Mouse (Mus musculus) limb, embryonic 12.5 days (tissue): ENCODE measurements around the gene Acbd4. TPM values are rescaled to one million over a fixed set of nuclear protein-coding genes. Genes with fewer than 3 reads are reported as not detected.

Source experiments
- ATAC-seq: fragments of 200-750 bp; cut with Nextera tagmentation; 2 replicates; pipeline ENCODE4 v1.8.0; 2017; ENCODE audit warnings: low read depth, moderate TSS enrichment; ENCODE audit not compliant: insufficient number of reproducible peaks, insufficient read depth, low FRiP score, low TSS enrichment
- H3K27ac ChIP-seq: fragments of 300-500 bp; sonication (generic); 2 replicates; pipeline ENCODE4 v1.5.1; 2016; ENCODE audit warnings: mild to moderate bottlenecking, moderate library complexity
- H3K27me3 ChIP-seq: fragments of 300-500 bp; sonication (generic); 2 replicates; pipeline ENCODE4 v1.6.1; 2016; ENCODE audit warnings: mild to moderate bottlenecking, moderate library complexity
- H3K36me3 ChIP-seq: fragments of 300-500 bp; sonication (generic); 2 replicates; pipeline ENCODE4 v1.6.1; 2016; ENCODE audit warnings: mild to moderate bottlenecking, moderate library complexity
- H3K4me1 ChIP-seq: fragments of 300-500 bp; sonication (generic); replicated peaks from 2 replicates; pipeline ENCODE4 v1.6.1; 2016
- H3K4me2 ChIP-seq: fragments of 300-500 bp; sonication (generic); 2 replicates; pipeline ENCODE4 v1.6.1; 2016; ENCODE audit warnings: mild to moderate bottlenecking, moderate library complexity
- H3K4me3 ChIP-seq: fragments of 300-500 bp; sonication (generic); replicated peaks from 2 replicates; pipeline ENCODE4 v1.5.1; 2016; ENCODE audit warnings: mild to moderate bottlenecking
- H3K9ac ChIP-seq: fragments of 300-500 bp; sonication (generic); replicated peaks from 2 replicates; pipeline ENCODE4 v1.6.1; 2016; ENCODE audit warnings: mild to moderate bottlenecking, moderate library complexity
- H3K9me3 ChIP-seq: fragments of 300-500 bp; sonication (generic); 2 replicates; pipeline ENCODE4 v1.6.1; 2016; ENCODE audit warnings: mild to moderate bottlenecking, moderate library complexity
- WGBS: fragments of 180-500 bp; shearing (Covaris S2); methylation state at CpG from one replicate; pipeline ENCODE4 v1.1.7; 2016; 5-methylcytosine and 5-hydroxymethylcytosine counted together
- polyA plus RNA-seq: library from polyadenylated mRNA; unstranded; fragments of >200 nt; fragmentation: Nextera tagmentation; extraction: Ambion mirVana; gene quantifications from 2 replicates; pipeline ENCODE4 v1.2.1, GENCODE M21; 2016

Acbd4 gene
- polyA plus RNA-seq, 1 experiment from 2014 or later: 8.1 TPM

DNA sequence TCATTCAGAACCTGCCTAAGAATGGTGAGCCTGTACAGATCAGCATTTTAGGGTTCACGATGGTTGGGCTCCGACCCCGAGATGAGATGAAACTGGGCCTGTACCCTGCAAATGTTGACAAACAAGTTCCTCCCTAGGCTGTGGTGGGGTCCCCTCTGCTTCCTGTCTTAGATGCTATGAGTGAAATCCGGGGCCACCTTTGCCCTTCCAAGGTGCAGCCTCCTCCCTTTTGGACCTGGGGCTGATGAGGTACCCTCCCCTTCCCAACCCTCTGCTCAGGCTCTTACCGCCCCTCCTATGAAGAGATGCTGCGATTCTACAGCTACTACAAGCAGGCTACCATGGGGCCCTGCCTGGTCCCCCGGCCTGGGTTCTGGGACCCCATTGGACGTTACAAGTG is 2.1 kb downstream of the Acbd4 start:
- Histone ChIP-seq H3K27ac (no peak overlapping the region), H3K4me3 (peak overlapping the region; percentile 63), H3K4me2 (peak overlapping the region; percentile 85), H3K9me3 (no peaks in the 10 kb centered on the region), H3K4me1 (peaks cover 18% of the 10 kb centered on the region), H3K36me3 (no peaks in the 10 kb centered on the region), H3K9ac (no peak overlapping the region), H3K27me3 (peaks cover 62% of the 10 kb centered on the region)
- ATAC-seq: no peak
- WGBS: 53% methylated on average over 8 of the region's 8 CpGs

DNA sequence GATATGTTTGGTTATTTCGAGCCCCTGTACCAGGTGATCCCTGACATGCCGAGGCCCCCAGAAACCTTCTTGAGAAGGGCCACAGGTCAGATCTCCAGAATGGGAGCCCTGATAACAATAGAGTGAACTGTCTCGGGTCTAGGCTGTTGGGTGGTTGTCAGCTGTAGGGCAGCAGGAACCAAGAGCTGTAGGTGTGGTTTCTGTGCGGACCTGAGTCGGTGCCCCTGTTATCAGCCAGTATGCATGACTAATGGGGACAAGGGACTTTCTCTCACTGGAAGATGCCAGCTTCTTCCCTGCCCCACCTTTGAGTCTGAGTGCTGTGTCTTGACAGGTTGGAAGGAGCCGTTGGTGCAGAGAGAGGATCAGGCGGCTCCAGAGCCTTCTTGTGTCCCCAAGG is 3.0 kb downstream of the Acbd4 start:
- Histone ChIP-seq H3K9ac (no peak overlapping the region), H3K36me3 (no peaks in the 10 kb centered on the region), H3K27me3 (peaks cover 54% of the 10 kb centered on the region), H3K4me1 (peaks cover 11% of the 10 kb centered on the region), H3K9me3 (no peaks in the 10 kb centered on the region), H3K4me3 (no peak overlapping the region), H3K27ac (no peak overlapping the region), H3K4me2 (no peak overlapping the region)
- 79% methylated on average over 7 of the region's 7 CpGs for WGBS
- ATAC-seq: no peak

- H3K4me1 ChIP-seq: peaks cover 11% of the 10 kb centered on the region
- H3K9me3 ChIP-seq: no peaks in the 10 kb centered on the region
- H3K27ac ChIP-seq: no peak overlapping the region
- no peak overlapping the region for H3K4me2 ChIP-seq
- no peak overlapping the region for H3K9ac ChIP-seq
- H3K36me3 ChIP-seq: no peaks in the 10 kb centered on the region
- H3K4me3 ChIP-seq: no peak overlapping the region
- peaks cover 46% of the 10 kb centered on the region for H3K27me3 ChIP-seq
- no peak for ATAC-seq
- WGBS: 54% methylated on average over 13 of the region's 14 CpGs
Measured at GRCm38 (mm10) chr11:103105180-103105725, 3.8 kb downstream of the Acbd4 start.

GRCm38 (mm10) chr11:103105810-103106209 is 4.3 kb downstream of the Acbd4 start:
- no peak for ATAC-seq
- peaks cover 41% of the 10 kb centered on the region for H3K27me3 ChIP-seq
- no peak overlapping the region for H3K9ac ChIP-seq
- no peaks in the 10 kb centered on the region for H3K9me3 ChIP-seq
- H3K4me2 ChIP-seq: no peak overlapping the region
- no peak overlapping the region for H3K27ac ChIP-seq
- H3K36me3 ChIP-seq: no peaks in the 10 kb centered on the region
- peaks cover 11% of the 10 kb centered on the region for H3K4me1 ChIP-seq
- 86% methylated on average over 6 of the region's 6 CpGs for WGBS
- H3K4me3 ChIP-seq: no peak overlapping the region

GRCm38 (mm10) chr11:103106386-103106785 is 4.9 kb downstream of the Acbd4 start:
- no peaks in the 10 kb centered on the region for H3K9me3 ChIP-seq
- H3K4me2 ChIP-seq: no peak overlapping the region
- peaks cover 10% of the 10 kb centered on the region for H3K4me1 ChIP-seq
- no peak for ATAC-seq
- no peak overlapping the region for H3K9ac ChIP-seq
- peaks cover 40% of the 10 kb centered on the region for H3K27me3 ChIP-seq
- H3K36me3 ChIP-seq: no peaks in the 10 kb centered on the region
- no peak overlapping the region for H3K27ac ChIP-seq
- 68% methylated on average over 4 of the region's 4 CpGs for WGBS
- H3K4me3 ChIP-seq: no peak overlapping the region

DNA sequence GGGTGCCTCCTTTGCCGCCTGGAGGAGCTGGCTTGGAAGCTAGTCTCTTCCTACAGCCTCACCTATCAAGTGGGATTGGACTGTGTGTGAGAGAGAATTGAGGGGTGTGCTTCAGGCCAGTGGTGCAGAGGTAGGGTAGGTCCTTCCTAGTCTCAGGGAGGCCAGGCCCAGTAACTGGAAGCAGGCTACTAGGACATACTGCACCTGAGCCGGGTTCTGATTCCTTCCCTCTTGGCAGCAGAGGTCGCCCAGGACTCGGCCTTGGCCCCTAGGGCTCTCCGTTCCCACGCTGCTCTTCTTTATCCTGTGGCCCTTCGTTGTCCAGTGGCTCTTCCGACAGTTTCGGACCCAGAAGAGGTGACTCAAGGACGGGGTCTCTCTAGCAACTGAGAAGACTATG is 9.8 kb downstream of the Acbd4 start:
- Histone ChIP-seq H3K27ac (peak overlapping the region; percentile 69; the same call in 1 of the 2 replicates), H3K4me1 (peaks cover 22% of the 10 kb centered on the region), H3K4me3 (peak overlapping the region; percentile 43), H3K9ac (peak overlapping the region; percentile 66), H3K4me2 (peak overlapping the region; percentile 80), H3K27me3 (peaks cover 19% of the 10 kb centered on the region), H3K36me3 (no peaks in the 10 kb centered on the region), H3K9me3 (no peaks in the 10 kb centered on the region)
- no peak for ATAC-seq
- WGBS: 13% methylated on average over 10 of the region's 10 CpGs

- Histone ChIP-seq H3K36me3 (no peaks in the 10 kb centered on the region), H3K27me3 (peaks cover 19% of the 10 kb centered on the region), H3K9ac (peak overlapping the region; percentile 66), H3K4me3 (peak overlapping the region; percentile 43), H3K9me3 (no peaks in the 10 kb centered on the region), H3K27ac (peak overlapping the region; percentile 69), H3K4me1 (peaks cover 26% of the 10 kb centered on the region), H3K4me2 (peak overlapping the region; percentile 80)
- 1% methylated on average over 28 of the region's 28 CpGs for WGBS
- ATAC-seq: no peak
Measured at GRCm38 (mm10) chr11:103111881-103112551, 10.5 kb downstream of the Acbd4 start.

DNA sequence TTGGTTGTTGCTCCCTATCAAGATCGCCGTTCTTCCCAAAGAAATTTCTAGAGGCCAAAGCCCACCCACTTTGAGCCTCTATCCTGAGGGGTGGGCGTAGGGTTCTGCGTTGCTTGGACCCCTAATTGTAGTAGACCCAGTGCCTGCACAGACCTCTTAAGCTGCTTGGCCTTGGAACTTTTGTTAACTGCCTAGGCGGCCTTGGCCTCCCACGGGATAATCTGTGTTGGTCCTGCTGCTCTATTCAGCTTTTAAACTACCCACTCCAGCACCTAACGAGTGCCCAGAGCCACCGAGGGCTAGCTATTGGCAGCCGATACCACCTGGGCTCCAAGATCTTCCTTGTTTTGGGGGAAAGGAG is 11.1 kb downstream of the Acbd4 start:
- H3K27ac ChIP-seq: 0 out of 2 replicates have a peak overlapping the region, but pooled peaks have one; percentile 69
- ATAC-seq: no peak
- H3K4me3 ChIP-seq: peak overlapping the region; percentile 43
- peaks cover 28% of the 10 kb centered on the region for H3K4me1 ChIP-seq
- 14% methylated on average over 9 of the region's 9 CpGs for WGBS
- no peaks in the 10 kb centered on the region for H3K36me3 ChIP-seq
- peaks cover 19% of the 10 kb centered on the region for H3K27me3 ChIP-seq
- peak overlapping the region; percentile 80 for H3K4me2 ChIP-seq
- peak overlapping the region; percentile 66 for H3K9ac ChIP-seq
- H3K9me3 ChIP-seq: no peaks in the 10 kb centered on the region

- H3K4me1 ChIP-seq: peaks cover 28% of the 10 kb centered on the region
- H3K36me3 ChIP-seq: no peaks in the 10 kb centered on the region
- H3K4me3 ChIP-seq: 0 out of 2 replicates have a peak overlapping the region, but pooled peaks have one; percentile 43
- H3K4me2 ChIP-seq: peak overlapping the region; percentile 80
- H3K9ac ChIP-seq: no peak overlapping the region
- peaks cover 19% of the 10 kb centered on the region for H3K27me3 ChIP-seq
- 0 out of 2 replicates have a peak overlapping the region, but pooled peaks have one; percentile 69 for H3K27ac ChIP-seq
- 43% methylated on average over 12 of the region's 12 CpGs for WGBS
- no peak for ATAC-seq
- H3K9me3 ChIP-seq: no peaks in the 10 kb centered on the region
Measured at GRCm38 (mm10) chr11:103113005-103113404, 11.5 kb downstream of the Acbd4 start.

- ATAC-seq: no peak
- no peak overlapping the region for H3K9ac ChIP-seq
- peaks cover 19% of the 10 kb centered on the region for H3K27me3 ChIP-seq
- H3K27ac ChIP-seq: no peak overlapping the region
- no peak overlapping the region for H3K4me2 ChIP-seq
- H3K36me3 ChIP-seq: no peaks in the 10 kb centered on the region
- H3K4me3 ChIP-seq: no peak overlapping the region
- WGBS: 73% methylated on average over 4 of the region's 4 CpGs
- H3K9me3 ChIP-seq: no peaks in the 10 kb centered on the region
- peaks cover 35% of the 10 kb centered on the region for H3K4me1 ChIP-seq
Measured at GRCm38 (mm10) chr11:103113771-103114170, 12.3 kb downstream of the Acbd4 start.

- Histone ChIP-seq H3K36me3 (no peaks in the 10 kb centered on the region), H3K4me2 (peak overlapping the region; percentile 92), H3K4me1 (peaks cover 39% of the 10 kb centered on the region), H3K4me3 (peak overlapping the region; percentile 64), H3K9me3 (no peaks in the 10 kb centered on the region), H3K27me3 (peaks cover 19% of the 10 kb centered on the region), H3K9ac (peak overlapping the region; percentile 77), H3K27ac (peak overlapping the region; percentile 90; the same call in 1 of the 2 replicates)
- WGBS: 90% methylated on average over 11 of the region's 11 CpGs
- ATAC-seq: no peak
Measured at GRCm38 (mm10) chr11:103114270-103114943, 12.9 kb downstream of the Acbd4 start.
